Mouse (Mus musculus) retina, adult 2 months (tissue): ENCODE results near the gene Col25a1.

Experiments
- DNase-seq: peaks from one replicate; pipeline ENCODE4 v3.0.0-alpha.2; 2012; ENCODE audit warnings: low read depth, low spot score

The Col25a1 gene

GRCm38 (mm10) chr3:130161323-130161917, 30.1 kb downstream of the Col25a1 start:
- DNase-seq: no peak

GRCm38 (mm10) chr3:130166875-130167274, 35.6 kb downstream of the Col25a1 start:
- no peak for DNase-seq

GRCm38 (mm10) chr3:130172764-130173163, 41.5 kb downstream of the Col25a1 start:
- no peak for DNase-seq

- no peak for DNase-seq
Observed at GRCm38 (mm10) chr3:130180181-130180940, 49.1 kb downstream of the Col25a1 start.

- no peak for DNase-seq
Observed at GRCm38 (mm10) chr3:130180964-130181590, 49.8 kb downstream of the Col25a1 start.

- DNase-seq: no peak
Observed at GRCm38 (mm10) chr3:130181591-130181980, 50.3 kb downstream of the Col25a1 start.

GRCm38 (mm10) chr3:130182450-130182849, 51.1 kb downstream of the Col25a1 start:
- DNase-seq: no peak

- DNase-seq: no peak
Observed at GRCm38 (mm10) chr3:130185111-130185510, 53.8 kb downstream of the Col25a1 start.

- no peak for DNase-seq
Observed at GRCm38 (mm10) chr3:130187588-130187987, 56.3 kb downstream of the Col25a1 start.

GRCm38 (mm10) chr3:130193450-130193849, 62.1 kb downstream of the Col25a1 start:
- DNase-seq: no peak

GRCm38 (mm10) chr3:130214631-130215030, 83.3 kb downstream of the Col25a1 start:
- no peak for DNase-seq

- DNase-seq: no peak
Observed at GRCm38 (mm10) chr3:130216141-130216540, 84.8 kb downstream of the Col25a1 start.

- DNase-seq: no peak
Observed at GRCm38 (mm10) chr3:130216646-130217045, 85.3 kb downstream of the Col25a1 start.

- DNase-seq: no peak
Observed at GRCm38 (mm10) chr3:130217705-130218104, 86.4 kb downstream of the Col25a1 start.

GRCm38 (mm10) chr3:130218232-130218728, 87.0 kb downstream of the Col25a1 start:
- no peak for DNase-seq

- no peak for DNase-seq
Observed at GRCm38 (mm10) chr3:130220811-130221210, 89.5 kb downstream of the Col25a1 start.

- DNase-seq: no peak
Observed at GRCm38 (mm10) chr3:130228186-130228585, 96.9 kb downstream of the Col25a1 start.

GRCm38 (mm10) chr3:130232944-130233343, 101.6 kb downstream of the Col25a1 start:
- no peak for DNase-seq

- no peak for DNase-seq
Observed at GRCm38 (mm10) chr3:130235233-130235632, 103.9 kb downstream of the Col25a1 start.

GRCm38 (mm10) chr3:130236129-130236528, 104.8 kb downstream of the Col25a1 start:
- DNase-seq: no peak

GRCm38 (mm10) chr3:130237852-130238251, 106.6 kb downstream of the Col25a1 start:
- no peak for DNase-seq

- no peak for DNase-seq
Observed at GRCm38 (mm10) chr3:130241924-130242323, 110.6 kb downstream of the Col25a1 start.
